Mouse (Mus musculus) left cerebral cortex, postnatal 4 days (tissue): ENCODE results near the gene Itpr3. TPM values are rescaled to one million over a fixed set of nuclear protein-coding genes. Genes with fewer than 3 reads are reported as not detected.

Source experiments
- DNase-seq: peaks from one replicate; pipeline ENCODE4 v3.0.0-alpha.2; 2022
- intact Hi-C: fragments of 180-260 bp; cut with DNase I; formaldehyde crosslinking; loops from one replicate; pipeline ENCODE4 v1.15.1; 2025
- total RNA-seq, 2 experiments: library from RNA; stranded (reverse); gene quantifications; 2 replicates each; pipeline ENCODE4 v1.2.3; 2021

Gene Itpr3
- total RNA-seq, 2 experiments from 2014 or later = 2.2 to 2.8 TPM

DNA sequence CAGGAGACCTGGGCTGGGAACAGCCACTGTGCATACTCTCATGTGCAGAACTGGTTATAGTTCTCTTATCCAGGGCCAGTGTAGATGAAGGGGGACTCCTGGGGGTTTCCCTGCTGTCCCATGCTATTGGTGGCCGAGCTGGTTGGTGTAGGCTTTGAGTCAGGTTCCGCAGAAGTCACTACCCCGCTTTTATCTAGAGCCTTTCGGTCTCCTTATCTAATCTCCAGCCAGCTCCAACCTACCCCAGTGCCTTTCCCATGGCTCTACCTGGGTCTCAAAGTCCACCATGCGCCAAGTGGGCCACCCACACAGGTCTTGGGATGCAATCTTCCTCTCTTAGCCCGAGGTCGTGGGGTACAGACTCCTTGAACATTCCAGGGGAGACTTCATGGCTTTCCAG, 9.0 kb downstream of the Itpr3 start:
- no peak for DNase-seq
- intact Hi-C loops = no loop called here

DNA sequence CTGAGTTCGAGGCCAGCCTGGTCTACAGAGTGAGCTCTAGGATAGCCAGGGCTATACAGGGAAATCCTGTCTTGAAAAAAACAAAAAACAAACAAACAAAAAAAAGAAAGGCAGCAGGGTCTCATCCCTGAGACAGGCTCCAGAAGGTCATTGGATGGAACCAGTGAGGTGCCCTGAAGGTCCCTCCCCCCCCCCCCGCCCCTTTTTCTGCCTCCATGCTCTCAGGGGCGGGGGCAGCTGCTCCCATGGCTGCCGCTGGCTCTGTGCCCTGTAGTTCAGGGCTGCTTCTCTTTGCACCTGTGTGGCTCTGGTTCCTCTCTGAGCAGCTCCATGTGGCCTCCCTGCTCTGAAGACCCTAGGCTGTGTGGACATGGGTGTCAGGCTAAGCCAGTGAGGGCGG, 12.0 kb downstream of the Itpr3 start:
- intact Hi-C loops = no loop called here
- no peak for DNase-seq

DNA sequence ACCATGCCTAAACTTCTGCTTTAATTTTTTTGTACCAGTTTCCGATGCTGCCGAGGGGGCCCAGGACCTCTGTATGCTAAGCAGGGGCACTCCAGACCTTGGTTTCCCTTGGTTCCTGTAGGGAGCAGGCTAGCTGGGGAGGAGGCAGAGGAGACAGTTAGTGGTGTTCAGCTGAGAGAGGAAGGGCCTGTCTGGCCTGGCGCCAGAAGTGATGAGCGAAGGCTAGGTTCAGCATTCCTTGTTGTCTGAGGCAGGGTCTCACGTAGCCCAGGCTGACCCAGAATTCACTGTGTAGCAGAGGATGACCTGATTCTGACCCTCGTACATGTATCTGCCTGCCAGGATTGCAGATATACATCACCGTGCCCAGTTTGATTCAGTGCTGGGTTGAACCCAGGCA, 13.8 kb downstream of the Itpr3 start:
- intact Hi-C loops = no loop called here
- no peak for DNase-seq

DNA sequence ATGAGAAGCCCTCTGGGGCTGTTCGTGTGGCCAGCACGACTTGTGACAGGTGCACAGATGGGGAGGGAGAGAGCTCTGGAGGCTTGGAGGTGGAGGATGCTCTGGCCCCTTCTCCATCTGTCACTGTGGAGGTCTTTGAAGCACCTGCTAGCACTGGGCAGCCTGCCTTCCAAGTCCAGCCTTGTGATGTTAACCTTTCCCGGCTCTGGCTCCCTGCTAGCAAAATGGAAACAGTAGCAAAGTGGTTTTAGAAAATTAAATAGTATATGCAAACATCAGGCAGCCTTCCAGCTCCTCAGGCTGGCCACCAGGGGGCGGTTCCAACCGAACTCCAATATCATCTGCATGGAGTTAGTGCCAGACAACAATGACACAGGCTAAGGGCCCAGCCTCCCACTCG, 14.5 kb downstream of the Itpr3 start:
- peak; percentile 56 for DNase-seq
- intact Hi-C loops = no loop called here

DNA sequence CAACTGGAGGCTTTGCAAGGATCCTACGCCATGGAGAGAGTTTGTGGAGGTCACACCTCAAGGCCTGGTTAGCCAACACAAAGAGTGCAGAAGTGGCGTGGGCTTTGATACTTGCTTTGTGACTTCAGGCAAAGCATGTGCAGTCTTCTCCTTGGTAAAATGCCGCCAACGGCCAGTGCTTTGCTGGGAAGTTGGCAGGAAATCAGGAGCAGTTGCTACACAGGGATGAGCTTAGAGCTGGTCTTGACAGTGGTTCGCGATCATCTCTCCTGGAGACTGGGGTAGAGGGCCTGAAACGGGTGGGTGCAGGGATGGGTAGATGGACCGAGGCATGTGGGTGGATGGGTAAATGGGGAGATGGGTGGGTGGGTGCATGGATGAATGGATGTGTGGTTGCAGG, 15.3 kb downstream of the Itpr3 start:
- DNase-seq = no peak
- intact Hi-C loops = no loop called here

DNA sequence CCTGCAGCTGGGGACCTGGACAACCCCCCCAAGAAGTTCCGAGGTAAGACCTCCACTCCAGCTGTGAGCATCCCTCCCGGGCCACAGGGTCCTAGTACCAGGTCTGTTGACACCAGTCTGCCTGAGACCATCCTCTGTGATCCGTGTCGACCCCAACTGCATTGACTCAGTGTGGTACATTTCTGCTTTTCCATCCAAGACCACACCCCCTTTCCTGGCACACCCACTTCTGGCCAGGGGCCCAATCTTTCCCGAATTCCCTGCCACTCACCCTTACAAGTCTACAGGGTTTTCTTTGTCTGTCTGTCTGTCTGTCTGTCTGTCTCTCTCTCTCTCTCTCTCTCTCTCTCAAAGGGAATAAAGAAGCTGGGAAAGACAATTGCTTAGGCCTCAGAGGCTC, 16.0 kb downstream of the Itpr3 start:
- no peak for DNase-seq
- intact Hi-C loops = no loop called here

DNA sequence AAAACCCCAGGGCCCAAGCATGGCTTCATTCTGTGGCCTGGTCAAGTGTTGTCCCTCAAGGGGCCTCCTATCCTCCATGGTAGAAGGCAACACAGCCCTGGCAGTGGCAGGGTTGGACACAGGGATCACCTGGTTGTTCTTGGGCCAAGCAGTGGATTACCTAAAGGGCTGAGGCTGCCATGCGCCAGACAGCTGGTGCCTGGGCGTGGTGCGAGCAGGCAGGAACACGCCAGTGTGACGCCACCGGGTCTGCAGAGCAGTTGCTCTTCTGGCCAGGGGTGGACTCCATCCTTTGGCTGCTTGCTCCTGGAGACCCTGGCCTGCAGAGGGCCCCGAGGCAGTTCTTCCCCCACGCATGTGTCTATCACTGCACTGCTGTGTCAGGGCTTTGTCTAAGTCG, 16.7 kb downstream of the Itpr3 start:
- intact Hi-C loops = no loop called here

DNA sequence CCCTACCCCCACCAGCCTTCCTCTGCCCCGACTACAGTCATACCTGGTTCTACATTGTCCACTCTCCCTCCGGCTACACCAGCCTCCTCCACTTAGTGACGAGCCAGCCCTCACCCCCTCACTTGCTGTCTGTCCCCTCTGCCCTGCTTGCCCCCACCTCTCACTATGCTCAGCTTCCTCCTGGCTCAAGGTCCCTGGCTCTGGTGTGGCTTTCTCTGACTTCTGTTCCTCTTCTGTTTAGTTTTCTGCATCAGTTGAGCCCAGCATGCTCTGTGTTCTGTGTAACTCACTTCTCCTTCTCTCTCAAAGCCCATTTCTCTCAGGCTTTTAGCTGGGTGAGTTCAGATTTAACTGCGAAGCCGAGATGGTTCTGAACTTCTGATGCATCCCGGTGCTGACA, 17.1 kb downstream of the Itpr3 start:
- intact Hi-C loops = no loop called here
- no peak for DNase-seq

More for the DNA sequence above, 16.7 kb downstream of the Itpr3 start:
- no peak for DNase-seq

DNA sequence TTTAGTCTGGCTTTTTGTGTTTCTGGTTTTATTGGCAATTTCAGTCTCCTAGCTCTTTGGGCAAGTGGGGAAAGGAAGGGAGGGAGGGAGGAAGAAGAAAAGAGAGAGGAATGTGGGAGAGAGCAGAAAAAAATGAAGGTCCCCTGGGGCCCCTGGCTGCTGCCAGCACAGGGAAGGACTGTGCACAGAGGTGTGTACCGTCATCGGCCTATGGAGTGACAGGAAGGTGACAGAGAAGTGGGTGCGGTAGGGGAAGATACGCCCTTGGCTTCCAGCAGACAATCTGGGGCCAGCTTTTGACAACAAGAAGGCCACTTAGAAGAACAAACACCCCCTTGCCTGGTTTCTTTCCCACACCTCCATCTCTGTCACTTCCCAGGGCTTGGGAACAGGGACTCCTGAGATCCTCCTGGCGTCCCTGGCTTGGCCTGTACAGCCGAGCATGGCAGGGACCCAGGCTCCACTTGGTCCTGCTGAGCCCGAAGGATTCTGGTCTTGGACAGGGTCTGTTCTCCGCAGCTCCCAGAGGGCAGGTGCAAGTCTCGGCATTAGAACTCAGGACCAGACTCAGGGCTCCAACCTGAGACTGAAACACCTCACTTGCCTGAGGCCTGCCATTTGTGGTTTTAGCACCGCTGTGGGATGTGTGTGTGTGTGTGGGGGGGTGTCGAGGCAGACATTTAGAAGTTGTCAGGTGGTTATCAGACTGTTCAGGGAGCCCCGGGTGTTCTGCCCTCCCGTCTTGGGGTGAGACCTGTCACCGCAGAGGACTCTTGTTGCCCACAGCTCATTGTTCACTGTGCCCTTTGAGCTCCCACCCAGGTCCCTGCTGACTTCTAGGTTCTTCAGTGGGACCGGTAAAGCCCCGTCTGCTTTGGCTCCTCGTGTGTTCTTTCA, 18.0 kb downstream of the Itpr3 start:
- intact Hi-C loops = no loop called here
- no peak for DNase-seq

DNA sequence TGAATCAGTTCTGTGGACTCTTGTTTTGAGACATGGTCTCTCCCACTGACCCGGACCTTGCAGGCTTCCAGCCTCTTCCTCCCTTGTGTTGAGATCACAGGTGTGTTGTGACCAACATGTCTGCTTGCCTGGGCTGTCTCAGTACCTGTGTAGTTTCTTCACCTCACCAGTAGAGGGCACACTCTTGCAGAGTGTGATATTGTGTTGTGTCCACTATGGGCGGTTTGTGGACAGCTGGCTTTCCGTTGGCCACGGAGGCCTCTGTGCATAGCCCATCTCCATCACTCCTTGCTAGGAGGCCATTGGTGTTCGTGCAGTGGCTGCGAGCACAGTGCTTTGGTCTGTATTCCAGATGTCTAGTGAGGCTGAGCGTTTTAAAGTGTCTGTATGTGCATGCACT, 20.0 kb downstream of the Itpr3 start:
- DNase-seq = no peak
- intact Hi-C loops = no loop called here

DNA sequence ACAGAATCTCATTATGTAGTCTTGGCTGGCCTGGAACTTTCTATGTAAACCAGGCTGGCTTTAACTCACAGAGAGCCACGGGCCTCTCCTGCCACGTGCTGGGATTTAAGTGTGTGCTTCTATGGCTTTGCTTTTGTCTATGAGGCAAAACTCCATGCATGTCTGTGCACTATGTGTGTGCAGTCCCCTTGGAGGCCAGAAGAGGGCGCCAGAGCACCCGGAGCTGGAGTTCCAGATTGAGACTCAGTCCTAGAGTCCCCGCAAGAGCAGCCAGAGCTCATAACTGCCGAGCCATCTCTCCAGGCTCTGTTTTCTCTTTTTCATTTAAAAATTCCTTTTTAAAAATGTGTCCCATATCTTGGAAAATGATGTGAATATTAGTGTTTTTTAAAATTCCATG, 20.8 kb downstream of the Itpr3 start:
- intact Hi-C loops = no loop called here
- DNase-seq = no peak

DNA sequence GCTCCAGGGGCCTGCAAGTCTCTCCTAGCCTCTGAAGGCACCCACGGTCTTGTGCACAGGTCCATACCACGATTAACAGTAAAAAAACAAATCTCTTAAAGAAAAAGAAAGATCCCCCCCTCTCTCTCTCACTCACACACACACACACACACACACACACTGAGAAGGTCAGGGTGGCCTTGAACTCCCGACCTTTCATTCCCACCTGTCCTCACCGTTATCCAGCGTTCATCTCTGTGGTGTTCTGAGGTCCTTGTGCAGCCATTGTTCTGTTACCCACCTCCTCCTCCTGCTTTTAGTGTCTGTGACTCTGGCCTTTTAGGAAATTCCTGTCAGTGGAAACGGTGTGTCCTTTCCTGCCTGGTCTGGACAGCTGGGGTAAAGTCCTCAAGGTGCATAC, 21.4 kb downstream of the Itpr3 start:
- no peak for DNase-seq
- intact Hi-C loops = no loop called here

DNA sequence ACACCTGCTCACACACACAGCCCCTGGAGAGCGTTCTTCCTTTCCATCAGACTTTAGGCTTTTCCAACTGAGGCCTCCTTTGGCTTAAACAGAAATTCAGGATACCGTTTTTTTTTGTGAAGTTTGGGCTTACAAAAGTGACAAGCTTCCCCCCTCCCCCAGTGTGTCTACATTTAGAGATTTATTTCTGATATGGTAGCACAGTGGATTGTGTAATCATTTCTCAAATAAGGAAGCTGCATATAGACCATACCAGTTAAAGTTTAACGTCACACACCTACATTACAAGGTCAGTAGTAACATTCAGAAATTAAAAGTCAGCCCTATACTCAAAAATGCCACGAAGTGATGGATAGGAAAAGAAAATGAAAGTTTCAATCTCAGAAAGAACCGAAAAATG, 24.8 kb downstream of the Itpr3 start:
- intact Hi-C loops = no loop called here
- DNase-seq = no peak

DNA sequence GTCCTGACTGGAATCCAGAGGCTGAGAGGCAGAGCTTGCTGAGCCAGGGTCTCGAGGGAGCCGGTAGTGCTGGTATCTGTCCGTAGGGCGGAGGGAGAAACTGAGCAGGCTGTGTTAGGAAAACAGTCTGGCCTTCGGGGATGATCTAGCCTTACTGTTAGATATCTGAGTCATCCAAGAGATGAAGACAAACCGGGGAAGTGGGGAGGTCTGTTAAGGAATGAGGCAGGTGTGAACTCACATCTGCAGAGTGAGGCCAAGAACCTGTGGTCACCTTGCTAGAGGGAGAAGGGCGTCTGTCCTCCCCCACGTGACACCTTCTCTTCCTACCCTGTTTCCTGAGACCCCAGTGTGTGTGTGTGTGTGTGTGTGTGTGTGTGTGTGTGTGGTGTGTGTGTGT, 25.7 kb downstream of the Itpr3 start:
- intact Hi-C loops = no loop called here
- DNase-seq = no peak

DNA sequence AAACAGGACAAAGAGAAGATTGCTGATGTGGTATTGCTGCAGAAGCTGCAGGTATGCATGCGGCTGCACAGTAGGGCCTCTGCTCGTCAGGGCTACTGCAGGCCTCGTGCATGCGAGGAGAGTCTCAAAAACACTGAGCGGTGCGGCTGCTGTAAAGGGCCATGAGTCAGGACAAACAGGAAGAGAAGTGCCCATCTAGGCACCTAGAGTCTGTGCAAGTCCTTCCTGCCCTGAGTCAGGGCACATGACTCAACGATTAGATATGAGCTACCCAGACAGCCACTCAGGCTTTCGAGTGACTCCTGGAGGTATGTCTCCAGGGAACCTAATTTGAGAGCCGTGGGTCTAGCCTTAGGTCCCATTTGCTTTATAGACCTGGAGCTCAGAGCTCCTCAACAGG, 26.5 kb downstream of the Itpr3 start:
- DNase-seq = no peak
- intact Hi-C loops = no loop called here

DNA sequence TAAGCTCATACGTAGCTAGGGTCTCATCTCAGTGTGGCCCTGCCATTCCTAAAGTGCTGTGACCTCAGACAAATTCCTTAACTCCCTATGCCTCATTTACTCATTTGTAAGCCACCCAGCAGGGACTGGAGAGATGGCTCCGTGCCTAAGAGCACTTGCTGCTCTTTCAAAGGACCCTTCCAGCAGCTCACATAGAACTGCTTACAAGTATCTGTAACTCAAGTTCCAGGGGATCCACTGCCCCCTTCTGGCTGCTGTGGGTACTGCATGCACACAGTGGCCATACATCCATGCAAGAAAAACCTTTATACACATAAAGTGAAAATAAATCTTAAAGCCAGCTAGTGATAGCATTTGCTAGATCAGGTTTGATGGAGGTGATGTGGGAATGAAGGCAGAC, 28.6 kb downstream of the Itpr3 start:
- peak; percentile 71 for DNase-seq
- intact Hi-C loops = no loop called here

DNA sequence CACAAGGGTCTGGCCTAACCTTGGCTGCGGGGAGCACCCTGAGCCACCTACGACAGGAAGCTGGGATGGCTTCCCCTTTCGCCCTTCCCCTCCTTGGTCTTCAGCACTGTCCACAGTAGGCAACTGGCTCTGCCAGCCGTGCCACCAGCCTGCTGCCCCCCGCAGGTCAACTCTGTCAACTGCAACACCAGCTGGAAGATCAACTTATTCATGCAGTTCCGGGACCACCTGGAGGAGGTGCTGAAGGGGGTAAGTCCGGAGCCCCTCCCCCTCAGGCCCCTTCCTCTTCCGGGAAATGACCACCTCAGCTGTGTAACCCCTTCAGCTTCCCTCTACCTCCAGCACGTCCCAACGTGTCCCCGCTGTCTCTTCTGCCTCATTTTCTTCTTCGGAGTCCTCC, 30.3 kb downstream of the Itpr3 start:
- intact Hi-C loops = no loop called here
- DNase-seq = peak; percentile 41

DNA sequence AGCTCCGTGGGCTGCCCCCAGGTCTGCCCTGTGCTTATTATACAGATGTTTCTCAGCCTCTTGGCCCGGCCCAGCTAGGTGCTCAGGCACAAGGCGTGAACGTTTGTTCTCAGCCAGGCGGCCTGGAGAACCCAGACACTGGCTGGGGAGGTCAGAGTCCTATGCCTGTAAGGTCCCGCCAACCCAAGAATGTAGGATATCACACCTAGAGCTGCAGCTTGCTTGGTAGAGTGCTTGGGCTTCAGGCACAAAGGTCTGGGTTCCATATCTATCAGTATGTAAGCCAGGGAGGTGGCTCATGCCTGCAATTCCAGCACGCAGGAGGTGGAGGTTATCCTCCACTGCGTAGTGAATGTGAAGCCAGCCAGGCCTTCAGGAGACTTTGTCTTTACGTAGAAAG, 33.0 kb downstream of the Itpr3 start:
- intact Hi-C loops = no loop called here
- DNase-seq = no peak

DNA sequence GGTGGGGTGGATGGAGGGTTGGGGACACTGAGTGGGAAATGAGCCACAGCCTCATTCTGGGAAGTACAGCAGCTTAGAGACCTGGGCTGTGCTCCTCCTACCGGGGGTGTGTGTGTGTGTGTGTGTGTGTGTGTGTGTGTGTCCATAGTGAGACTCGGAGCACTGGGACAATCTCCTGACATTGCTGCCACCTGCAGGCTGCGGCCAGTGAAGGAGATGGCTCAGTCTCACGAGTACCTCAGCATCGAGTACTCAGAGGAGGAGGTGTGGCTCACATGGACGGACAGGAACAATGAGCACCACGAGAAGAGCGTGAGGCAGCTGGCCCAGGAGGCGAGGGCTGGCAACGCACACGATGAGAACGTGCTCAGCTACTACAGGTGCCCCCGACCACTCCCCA, 38.6 kb downstream of the Itpr3 start:
- intact Hi-C loops = no loop called here
- peak; percentile 56 for DNase-seq

DNA sequence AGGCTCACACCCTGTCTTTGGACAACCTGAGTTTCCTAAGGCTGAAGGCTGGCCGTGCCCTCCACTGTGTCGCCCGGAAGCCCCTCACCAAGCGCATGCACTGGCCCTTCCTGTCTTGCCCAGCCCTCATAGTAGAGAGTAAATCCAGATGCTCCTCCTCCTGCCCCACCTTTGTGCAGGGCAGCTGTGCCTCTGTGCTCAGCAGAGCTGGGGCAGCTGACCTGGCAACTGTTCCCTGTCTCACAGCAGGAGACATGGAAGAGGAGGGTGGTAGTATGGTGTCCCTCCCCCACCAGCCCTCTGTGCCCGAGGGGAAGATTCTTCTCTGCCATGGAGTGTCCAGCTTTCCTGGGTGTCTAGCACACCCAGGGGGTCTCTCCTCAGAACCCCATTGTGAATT, 44.6 kb downstream of the Itpr3 start:
- intact Hi-C loops = no loop called here
- DNase-seq = no peak

DNA sequence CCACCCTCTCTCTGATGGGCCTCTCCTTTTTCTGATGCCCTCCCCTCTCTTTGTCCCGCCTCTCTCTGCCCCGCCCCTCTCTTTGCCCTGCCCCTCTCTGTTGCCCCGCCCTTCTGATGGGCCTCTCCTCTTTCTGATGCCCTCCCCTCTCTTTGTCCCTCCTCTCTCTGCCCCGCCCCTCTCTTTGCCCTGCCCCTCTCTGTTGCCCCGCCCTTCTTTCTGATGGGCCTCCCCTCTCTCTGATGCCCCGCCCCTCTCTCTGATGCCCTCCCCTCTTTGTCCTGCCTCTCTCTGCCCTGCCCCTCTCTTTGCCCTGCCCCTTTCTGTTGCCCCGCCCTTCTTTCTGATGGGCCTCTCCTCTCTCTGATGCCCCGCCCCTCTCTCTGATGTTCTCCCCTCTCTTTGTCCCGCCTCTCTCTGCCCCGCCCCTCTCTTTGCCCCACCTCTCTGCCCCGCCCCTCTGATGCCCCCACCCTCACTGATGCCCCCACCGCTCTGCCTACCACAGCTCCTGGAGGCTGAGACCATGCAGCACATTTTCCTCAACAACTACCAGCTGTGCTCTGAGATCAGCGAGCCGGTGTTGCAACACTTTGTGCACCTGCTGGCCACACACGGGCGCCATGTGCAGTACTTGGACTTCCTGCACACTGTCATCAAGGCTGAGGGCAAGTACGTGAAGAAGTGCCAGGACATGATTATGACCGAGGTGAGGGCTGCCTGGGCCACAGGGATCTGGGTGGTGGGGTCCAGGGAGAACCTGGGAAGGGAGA, 48.8 kb downstream of the Itpr3 start:
- intact Hi-C loops = no loop called here
- DNase-seq = no peak

DNA sequence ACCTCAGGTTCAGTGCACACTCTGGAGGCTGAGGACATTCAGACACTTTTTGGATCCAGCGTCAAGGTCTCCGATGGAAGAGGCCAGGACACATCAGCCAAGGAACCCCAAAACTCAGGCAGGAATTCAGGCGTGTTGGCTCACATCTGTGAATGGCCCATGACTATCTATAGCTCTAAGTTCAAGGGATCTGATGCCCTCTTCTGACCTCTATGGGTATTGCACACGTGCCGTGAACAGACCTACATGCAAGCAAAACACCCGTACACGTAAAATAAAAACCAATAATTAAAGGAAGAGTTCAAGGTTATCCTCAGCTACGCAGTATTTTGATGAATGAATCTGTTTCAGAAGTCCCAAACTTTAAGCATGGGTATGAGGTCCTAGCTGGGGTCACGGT, 49.6 kb downstream of the Itpr3 start:
- intact Hi-C loops = no loop called here

More for the DNA sequence above, 49.6 kb downstream of the Itpr3 start:
- no peak for DNase-seq
